Mouse (Mus musculus) left cerebral cortex, adult 2 months (tissue): Measurements from ENCODE around the gene Dmxl2. TPM values are rescaled to one million over a fixed set of nuclear protein-coding genes. Genes with fewer than 3 reads are reported as not detected.

Experiments used
- DNase-seq, 2 experiments: peaks; one replicate each; pipeline ENCODE4 v3.0.0; 2021 to 2022; ENCODE audit warnings: low spot score in 2 of 2, mixed read lengths in 1 of 2; ENCODE audit errors: extremely low spot score in 1 of 2
- H3K27ac ChIP-seq: fragments of 200-600 bp; 2 replicates; pipeline ENCODE4 v1.8.1; 2022
- H3K4me3 ChIP-seq: fragments of 200-600 bp; 2 replicates; pipeline ENCODE4 v1.8.1; 2022
- CTCF ChIP-seq: fragments of 200-600 bp; IDR thresholded peaks from 2 replicates; pipeline ENCODE4 v1.8.1; 2022; ENCODE audit warnings: antibody characterized with exemption, mild to moderate bottlenecking, moderate library complexity
- intact Hi-C: fragments of 180-260 bp; cut with DNase I; formaldehyde crosslinking; loops from one replicate; pipeline ENCODE4 v1.15.1; 2025
- total RNA-seq, 2 experiments: library from RNA; stranded (reverse); gene quantifications; 2 replicates each; pipeline ENCODE4 v1.2.3; 2021

Dmxl2 gene
- total RNA-seq, 2 experiments from 2014 or later, result 203 to 220 TPM

- no peak for DNase-seq
- intact Hi-C loops, result no loop called here
- H3K4me3 ChIP-seq, result no peak overlapping the region
- no peak for TF ChIP-seq CTCF
- H3K27ac ChIP-seq, result no peak overlapping the region
Observed at GRCm38 (mm10) chr9:54439015-54439414, 62.4 kb downstream of the Dmxl2 start.

- intact Hi-C loops, result loop anchor here (1.0 kb wide), 1 partner anchor 109 kb away; no protein-coding TSS in a partner anchor
- H3K4me3 ChIP-seq, result no peak overlapping the region
- TF ChIP-seq CTCF, result peak; percentile 72
- DNase-seq, result peak in 1 of 2 experiments; percentile 27
- H3K27ac ChIP-seq, result no peak overlapping the region
Observed at GRCm38 (mm10) chr9:54438246-54438645, 63.2 kb downstream of the Dmxl2 start.

GRCm38 (mm10) chr9:54416238-54416637, 85.2 kb downstream of the Dmxl2 start:
- Histone ChIP-seq H3K27ac (no peak overlapping the region), H3K4me3 (no peak overlapping the region)
- intact Hi-C loops, result no loop called here
- TF ChIP-seq CTCF, result peak; percentile 35
- no peak for DNase-seq

DNA sequence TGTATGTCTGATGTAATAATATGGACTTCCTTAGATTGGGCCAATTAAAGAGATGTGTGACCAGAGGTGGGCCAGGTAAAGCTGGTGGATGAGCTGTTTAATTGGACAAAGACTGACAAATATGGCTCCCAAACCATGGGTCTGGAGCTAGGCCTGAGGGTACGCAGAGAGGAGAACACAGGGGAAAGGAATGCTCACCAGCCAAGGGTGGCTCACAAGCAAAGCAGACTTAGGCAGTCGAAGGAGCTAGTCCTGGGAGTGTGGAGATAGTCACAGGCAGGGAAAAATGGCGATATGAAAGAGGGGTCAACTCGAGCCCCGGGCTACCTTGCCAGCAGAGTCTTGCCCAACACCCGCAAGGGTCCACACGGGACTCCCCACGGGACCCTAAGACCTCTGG, 144.7 kb downstream of the Dmxl2 start:
- no peak for TF ChIP-seq CTCF

DNA sequence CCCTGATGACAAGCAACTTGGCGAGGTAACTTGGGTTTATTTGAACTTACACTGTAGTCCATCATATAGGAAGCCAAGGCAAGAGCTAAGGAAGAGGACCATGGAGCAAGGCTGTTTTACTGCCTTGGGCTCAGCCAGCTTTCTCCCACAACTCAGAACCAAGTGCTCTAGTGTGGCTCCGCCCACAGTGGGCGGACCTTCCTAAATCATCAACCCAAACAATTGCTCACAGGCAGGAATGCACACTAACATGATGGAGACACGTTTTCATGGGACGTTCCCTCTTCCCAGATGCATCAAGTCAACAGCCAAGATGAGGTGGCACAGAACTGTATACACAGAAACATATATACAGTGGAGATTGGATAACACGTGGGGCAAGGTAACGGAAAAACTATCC, 159.4 kb downstream of the Dmxl2 start:
- Histone ChIP-seq H3K4me3 (no peak overlapping the region), H3K27ac (no peak overlapping the region)
- intact Hi-C loops, result no loop called here
- TF ChIP-seq CTCF, result no peak
- no peak for DNase-seq

More for the DNA sequence above, 144.7 kb downstream of the Dmxl2 start:
- H3K27ac ChIP-seq, result no peak overlapping the region
- intact Hi-C loops, result no loop called here
- no peak overlapping the region for H3K4me3 ChIP-seq
- DNase-seq, result no peak

DNA sequence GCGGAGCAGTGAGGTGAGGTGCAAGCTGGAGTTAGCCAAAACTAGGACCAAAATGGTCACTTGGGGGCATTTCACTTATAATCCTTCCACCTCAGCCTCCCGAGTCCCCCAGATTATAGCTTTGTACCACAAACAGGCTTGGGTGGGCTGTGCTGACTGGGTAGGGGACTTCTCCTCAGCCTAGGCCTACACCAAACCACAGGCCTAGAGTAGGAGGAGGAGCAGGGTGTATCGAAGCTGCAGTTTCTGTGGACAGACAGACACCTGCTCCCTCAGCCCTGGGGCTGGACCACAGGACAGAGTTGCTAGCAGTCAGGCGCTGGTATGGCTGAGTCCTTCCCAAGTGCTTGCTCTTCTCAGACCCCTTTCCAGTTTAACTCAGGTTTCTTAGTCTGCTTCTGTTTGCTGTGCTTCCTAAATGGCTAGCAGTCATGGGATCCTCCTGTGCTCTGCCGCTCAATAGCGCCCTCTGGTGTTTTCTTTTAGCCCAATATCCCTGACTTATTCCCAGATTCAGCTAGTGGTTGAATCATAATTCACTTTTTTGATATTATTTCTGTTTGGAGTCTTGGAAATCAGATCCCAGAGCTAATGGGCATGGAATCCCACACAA, 164.8 kb downstream of the Dmxl2 start:
- Histone ChIP-seq H3K4me3 (no peak overlapping the region), H3K27ac (no peak overlapping the region)
- DNase-seq, result peak; percentile 59 to 63
- intact Hi-C loops, result loop anchor here (1.0 to 2.0 kb wide), 3 partner anchors 155 to 346 kb away; no protein-coding TSS in a partner anchor
- peak; percentile 85 for TF ChIP-seq CTCF

DNA sequence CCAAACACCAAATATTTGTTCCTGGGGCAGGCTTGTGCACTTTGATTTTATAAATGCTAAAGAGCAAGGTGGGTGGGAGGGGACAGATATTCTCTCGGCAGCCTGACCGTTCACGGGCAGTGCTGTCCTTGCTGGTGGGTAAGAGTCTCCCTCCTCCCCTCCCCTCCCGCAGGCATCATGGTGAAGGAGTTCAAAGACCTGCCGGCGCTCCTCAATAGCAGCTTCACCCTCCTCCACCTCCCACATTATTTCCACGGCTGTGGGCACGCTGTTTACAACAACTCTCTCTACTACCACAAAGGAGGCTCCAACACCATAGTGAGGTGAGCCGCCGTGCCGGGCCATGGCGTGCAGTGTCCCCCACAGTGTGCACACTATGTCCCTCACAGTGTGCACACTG, 165.8 kb downstream of the Dmxl2 start:
- no peak for DNase-seq
- intact Hi-C loops, result no loop called here
- H3K27ac ChIP-seq, result no peak overlapping the region
- TF ChIP-seq CTCF, result no peak
- H3K4me3 ChIP-seq, result no peak overlapping the region

DNA sequence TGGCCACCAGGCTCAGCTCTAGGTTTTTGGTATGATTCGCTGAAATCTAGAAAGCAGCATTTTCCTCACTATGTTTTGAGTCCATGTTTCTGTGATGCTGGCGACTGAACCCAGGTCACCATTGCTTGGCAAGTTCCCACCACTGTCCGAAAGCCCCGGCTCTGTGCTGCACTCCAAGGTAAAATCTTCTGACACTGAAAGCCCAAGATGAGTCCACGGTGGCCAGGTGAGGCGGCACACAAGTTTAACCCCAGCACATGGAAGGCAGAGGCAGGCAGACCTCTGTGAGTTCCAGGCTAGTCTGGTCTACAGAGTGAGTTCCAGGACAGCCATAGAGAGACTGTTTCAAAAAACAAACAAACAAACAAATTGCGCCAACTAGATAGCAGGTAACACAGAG, 172.2 kb downstream of the Dmxl2 start:
- intact Hi-C loops, result no loop called here
- no peak overlapping the region for H3K27ac ChIP-seq
- no peak for TF ChIP-seq CTCF
- DNase-seq, result no peak
- no peak overlapping the region for H3K4me3 ChIP-seq

GRCm38 (mm10) chr9:54323456-54323855, 178.0 kb downstream of the Dmxl2 start:
- DNase-seq, result no peak
- no peak overlapping the region for H3K4me3 ChIP-seq
- intact Hi-C loops, result loop anchor here (2.0 kb wide), 1 partner anchor 143 kb away; no protein-coding TSS in a partner anchor
- peak; percentile 74 for TF ChIP-seq CTCF
- no peak overlapping the region for H3K27ac ChIP-seq

DNA sequence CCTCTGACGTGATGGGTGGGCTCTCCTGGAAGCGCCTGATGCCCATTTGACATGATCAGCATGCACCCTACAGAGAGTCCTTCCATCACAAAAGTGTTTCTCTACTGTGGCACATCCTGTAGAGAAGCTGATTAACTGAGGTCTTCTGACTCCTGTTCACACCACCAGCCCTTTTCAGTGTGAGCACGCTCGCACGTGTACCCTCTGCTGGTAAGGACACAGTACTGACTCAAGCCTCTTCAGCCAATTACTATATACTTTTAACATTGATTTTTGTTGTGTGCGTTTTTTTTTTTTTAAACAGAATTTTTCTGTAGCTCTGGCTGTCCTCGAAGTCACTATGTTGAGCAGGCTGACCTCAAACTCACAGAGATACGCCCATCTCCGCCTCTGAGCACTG, 185.1 kb downstream of the Dmxl2 start:
- DNase-seq, result no peak
- Histone ChIP-seq H3K27ac (no peak overlapping the region), H3K4me3 (no peak overlapping the region)
- peak; percentile 26 for TF ChIP-seq CTCF
- intact Hi-C loops, result no loop called here

Other genes with a start within 250 kb of the Dmxl2 start
- gene Cyp19a1, start 233.5 kb downstream of the Dmxl2 start, total RNA-seq, result under 1 TPM; 0.14 to 0.37 TPM
- gene Gldn, start 215.1 kb downstream of the Dmxl2 start, total RNA-seq, result under 1 TPM; 0.86 to 0.87 TPM
- under 1 TPM in 1 of 2 experiments, not detected in 1; 0.11 TPM for gene Sh2d7, start 37.4 kb upstream of the Dmxl2 start, total RNA-seq
- 10 to 100 TPM; 22.0 to 24.2 TPM for gene Cib2, start 58.6 kb upstream of the Dmxl2 start, total RNA-seq
- gene Idh3a, start 84.7 kb upstream of the Dmxl2 start, total RNA-seq, result 100 to 1,000 TPM; 179 to 187 TPM
- gene Acsbg1, start 160.2 kb upstream of the Dmxl2 start, total RNA-seq, result 100 to 1,000 TPM; 114 to 132 TPM
- 10 to 100 TPM; 40.3 to 44.1 TPM for gene Dnaja4, start 197.2 kb upstream of the Dmxl2 start, total RNA-seq
- 10 to 100 TPM; 49.7 to 62.1 TPM for gene Wdr61, start 232.9 kb upstream of the Dmxl2 start, total RNA-seq